ENCODE assay signal across 8 mouse cellular contexts in genomic region chr12:103348506-103348905, GRCm38 (mm10). TPM values are rescaled to one million over a fixed set of nuclear protein-coding genes. Genes with fewer than 3 reads are reported as not detected.
DNase-seq lines count a peak whose midpoint lies in the region; ATAC-seq and TF ChIP-seq lines count a peak whose summit lies in the region.

No protein-coding gene starts in this region.

- intact Hi-C loops in left cerebral cortex, adult 2 months (cut with DNase I), result loop anchor here (1.0 kb wide), 1 partner anchor 23 kb away; no protein-coding TSS in a partner anchor

- no peak for TF ChIP-seq POLR2A in small intestine, adult 2 months (IDR thresholded peaks at IDR 0.05; ENCODE audit: low read depth, low read length)

- no peak overlapping the region for H3K27ac ChIP-seq in forebrain, embryonic 10.5 days
- no peak overlapping the region for H3K27ac ChIP-seq in forebrain, embryonic 12.5 days
- no peak overlapping the region for H3K27ac ChIP-seq in intestine, embryonic 14.5 days (ENCODE audit: low read depth)
- H3K27ac ChIP-seq in left cerebral cortex, adult 2 months, result no peak overlapping the region
- H3K27ac ChIP-seq in midbrain, embryonic 10.5 days (replicated peaks), result no peak overlapping the region
- H3K27ac ChIP-seq in small intestine, adult 2 months (ENCODE audit: insufficient read depth, low read depth, low read length), result no peak overlapping the region

- H3K9ac ChIP-seq in forebrain, embryonic 12.5 days, result no peak overlapping the region
- H3K9ac ChIP-seq in intestine, embryonic 14.5 days (ENCODE audit: low read length), result no peak overlapping the region

- no peaks in the 10 kb centered on the region for H3K36me3 ChIP-seq in forebrain, embryonic 10.5 days (replicated peaks)
- no peaks in the 10 kb centered on the region for H3K36me3 ChIP-seq in forebrain, embryonic 12.5 days (replicated peaks)
- H3K36me3 ChIP-seq in intestine, embryonic 14.5 days (ENCODE audit: control insufficient read depth, insufficient read depth, low read length), result no peaks in the 10 kb centered on the region
- no peaks in the 10 kb centered on the region for H3K36me3 ChIP-seq in midbrain, embryonic 10.5 days
- H3K36me3 ChIP-seq in small intestine, adult 2 months (ENCODE audit: control insufficient read depth, insufficient read depth, low read length), result no peaks in the 10 kb centered on the region

- H3K4me3 ChIP-seq in forebrain, embryonic 10.5 days, result no peak overlapping the region
- no peak overlapping the region for H3K4me3 ChIP-seq in forebrain, embryonic 12.5 days (replicated peaks)
- no peak overlapping the region for H3K4me3 ChIP-seq in intestine, embryonic 14.5 days (ENCODE audit: low read depth, low read length)
- no peak overlapping the region for H3K4me3 ChIP-seq in left cerebral cortex, adult 2 months
- H3K4me3 ChIP-seq in midbrain, embryonic 10.5 days, result no peak overlapping the region
- H3K4me3 ChIP-seq in small intestine, adult 2 months (ENCODE audit: low read depth, low read length), result no peak overlapping the region

- DNase-seq in forebrain, embryonic 10.5 days (ENCODE audit: extremely low spot score, low spot score), result peak; percentile 77
- peak; percentile 68 for DNase-seq in cerebellum, adult 8-10 months
- DNase-seq in frontal cortex, postnatal 14 days (ENCODE audit: low spot score in 2 of 2), result peak; percentile 56 to 79
- DNase-seq in intestine, embryonic 14.5 days (ENCODE audit: low spot score), result peak; percentile 95
- peak; percentile 82 to 88 for DNase-seq in left cerebral cortex, adult 2 months (ENCODE audit: extremely low spot score in 1 of 2, low spot score in 2 of 2)
- peak; percentile 78 for DNase-seq in midbrain, embryonic 10.5 days (ENCODE audit: low spot score)

- peaks cover 4% of the 10 kb centered on the region; the same call in 1 of the 2 replicates for H3K4me1 ChIP-seq in forebrain, embryonic 10.5 days
- peaks cover 3% of the 10 kb centered on the region; the same call in 1 of the 2 replicates for H3K4me1 ChIP-seq in forebrain, embryonic 12.5 days
- H3K4me1 ChIP-seq in intestine, embryonic 14.5 days (replicated peaks; ENCODE audit: control insufficient read depth, insufficient read depth, low read length), result no peaks in the 10 kb centered on the region
- peaks cover 10% of the 10 kb centered on the region for H3K4me1 ChIP-seq in midbrain, embryonic 10.5 days
- H3K4me1 ChIP-seq in small intestine, adult 2 months (ENCODE audit: control insufficient read depth, insufficient read depth, insufficient read length, low read length), result no peaks in the 10 kb centered on the region

- no peak for ATAC-seq in forebrain, embryonic 12.5 days (ENCODE audit: low FRiP score)
- peak; percentile 53 for ATAC-seq in intestine, embryonic 14.5 days (replicated peaks; ENCODE audit: low FRiP score, low TSS enrichment, low read depth)

- no peaks in the 10 kb centered on the region for H3K9me3 ChIP-seq in forebrain, embryonic 10.5 days
- H3K9me3 ChIP-seq in forebrain, embryonic 12.5 days, result no peaks in the 10 kb centered on the region
- H3K9me3 ChIP-seq in intestine, embryonic 14.5 days (ENCODE audit: control insufficient read depth, low read length), result no peaks in the 10 kb centered on the region
- peaks cover 8% of the 10 kb centered on the region; the same call in 1 of the 2 replicates for H3K9me3 ChIP-seq in midbrain, embryonic 10.5 days (replicated peaks)

- no peaks in the 10 kb centered on the region for H3K27me3 ChIP-seq in forebrain, embryonic 10.5 days (ENCODE audit: poor library complexity, severe bottlenecking)
- no peaks in the 10 kb centered on the region for H3K27me3 ChIP-seq in forebrain, embryonic 12.5 days
- no peaks in the 10 kb centered on the region for H3K27me3 ChIP-seq in intestine, embryonic 14.5 days (replicated peaks; ENCODE audit: control insufficient read depth, insufficient read depth, low read length)
- peaks cover 10% of the 10 kb centered on the region; the same call in 1 of the 2 replicates for H3K27me3 ChIP-seq in midbrain, embryonic 10.5 days (ENCODE audit: low read depth, poor library complexity, severe bottlenecking)
- no peaks in the 10 kb centered on the region for H3K27me3 ChIP-seq in small intestine, adult 2 months (ENCODE audit: control insufficient read depth, insufficient read depth, low read length)

- peak; percentile 97 for TF ChIP-seq CTCF in left cerebral cortex, adult 2 months (IDR thresholded peaks at IDR 0.05)
- peak; percentile 89; the same call in 1 of the 2 replicates for TF ChIP-seq CTCF in small intestine, adult 2 months (IDR thresholded peaks at IDR 0.05; ENCODE audit: extremely low read depth, insufficient read length, insufficient replicate concordance, low read depth, low read length)

- H3K4me2 ChIP-seq in forebrain, embryonic 12.5 days, result no peak overlapping the region
- H3K4me2 ChIP-seq in intestine, embryonic 14.5 days (ENCODE audit: low read length), result no peak overlapping the region

- 11% methylated on average over 3 of the region's 3 CpGs for WGBS in forebrain, embryonic 10.5 days
- WGBS in forebrain, embryonic 12.5 days, result 8% methylated on average over 3 of the region's 3 CpGs
- WGBS in intestine, embryonic 14.5 days, result 3% methylated on average over 3 of the region's 3 CpGs
- 10% methylated on average over 3 of the region's 3 CpGs for WGBS in midbrain, embryonic 10.5 days
- 3% methylated on average over 3 of the region's 3 CpGs for WGBS in small intestine, adult 2 months

RNA-seq across cellular contexts. Expression of gene Asb2, which starts 7.3 kb away (rescaled TPM):
- 0.43 and 0.57 TPM in 2 replicates for polyA plus RNA-seq in forebrain, embryonic 10.5 days (2016; fragmentation: Nextera tagmentation; extraction: Ambion mirVana)
- 0.56 and 0.65 TPM in 2 replicates for polyA plus RNA-seq in forebrain, embryonic 12.5 days (2016; fragmentation: Nextera tagmentation; extraction: Ambion mirVana)
- 24.1 and 24.6 TPM in 2 replicates for polyA plus RNA-seq in intestine, embryonic 14.5 days (2014; fragmentation: Nextera tagmentation; extraction: Ambion mirVana)
- 1 to 10 TPM; 3.3 to 3.7 TPM for total RNA-seq in left cerebral cortex, adult 2 months (2021)
- polyA plus RNA-seq in midbrain, embryonic 10.5 days (2016; fragmentation: Nextera tagmentation; extraction: Ambion mirVana), result 0.53 and 0.83 TPM in 2 replicates
- 75.6 and 106 TPM in 2 replicates for polyA plus RNA-seq in small intestine, adult 2 months (2012; rRNA removed)

RNA-seq across cellular contexts. Expression of gene Fam181a, which starts 37.7 kb away (rescaled TPM):
- 24.0 and 27.7 TPM in 2 replicates for polyA plus RNA-seq in forebrain, embryonic 10.5 days (2016; fragmentation: Nextera tagmentation; extraction: Ambion mirVana)
- 14.1 and 17.4 TPM in 2 replicates for polyA plus RNA-seq in forebrain, embryonic 12.5 days (2016; fragmentation: Nextera tagmentation; extraction: Ambion mirVana)
- polyA plus RNA-seq in intestine, embryonic 14.5 days (2014; fragmentation: Nextera tagmentation; extraction: Ambion mirVana), result not detected in 2 replicates
- total RNA-seq in left cerebral cortex, adult 2 months (2021), result 1 to 10 TPM; 1.6 to 2.6 TPM
- polyA plus RNA-seq in midbrain, embryonic 10.5 days (2016; fragmentation: Nextera tagmentation; extraction: Ambion mirVana), result 52.7 and 54.9 TPM in 2 replicates
- polyA plus RNA-seq in small intestine, adult 2 months (2012; rRNA removed), result not detected in 2 replicates

RNA-seq across cellular contexts. Expression of gene Otub2, which starts 40.0 kb away (rescaled TPM):
- polyA plus RNA-seq in forebrain, embryonic 10.5 days (2016; fragmentation: Nextera tagmentation; extraction: Ambion mirVana), result 9.9 and 11.3 TPM in 2 replicates
- polyA plus RNA-seq in forebrain, embryonic 12.5 days (2016; fragmentation: Nextera tagmentation; extraction: Ambion mirVana), result 13.7 and 15.1 TPM in 2 replicates
- polyA plus RNA-seq in intestine, embryonic 14.5 days (2014; fragmentation: Nextera tagmentation; extraction: Ambion mirVana), result 5.6 and 8.1 TPM in 2 replicates
- 10 to 100 TPM; 34.2 to 35.1 TPM for total RNA-seq in left cerebral cortex, adult 2 months (2021)
- polyA plus RNA-seq in midbrain, embryonic 10.5 days (2016; fragmentation: Nextera tagmentation; extraction: Ambion mirVana), result 11.8 and 12.7 TPM in 2 replicates
- polyA plus RNA-seq in small intestine, adult 2 months (2012; rRNA removed), result 0.75 and 0.85 TPM in 2 replicates

RNA-seq across cellular contexts. Expression of gene 9330161L09Rik, which starts 59.1 kb away (rescaled TPM):
- polyA plus RNA-seq in forebrain, embryonic 10.5 days (2016; fragmentation: Nextera tagmentation; extraction: Ambion mirVana), result 0.42 and 0.81 TPM in 2 replicates
- polyA plus RNA-seq in forebrain, embryonic 12.5 days (2016; fragmentation: Nextera tagmentation; extraction: Ambion mirVana), result 0.38 and 0.87 TPM in 2 replicates
- 0.24 and 0.67 TPM in 2 replicates for polyA plus RNA-seq in intestine, embryonic 14.5 days (2014; fragmentation: Nextera tagmentation; extraction: Ambion mirVana)
- total RNA-seq in left cerebral cortex, adult 2 months (2021), result 1 to 10 TPM; 2.6 to 3.7 TPM
- polyA plus RNA-seq in midbrain, embryonic 10.5 days (2016; fragmentation: Nextera tagmentation; extraction: Ambion mirVana), result 0.47 and 0.89 TPM in 2 replicates
- polyA plus RNA-seq in small intestine, adult 2 months (2012; rRNA removed), result 0.39 and 0.42 TPM in 2 replicates

Comparison
In these comparisons a context has a peak if more than half of its experiments do, and no peak if none do; other contexts are left out.
1. RNA of gene Asb2, which starts 7.3 kb away (polyA plus RNA-seq): 75.6 to 106 TPM in small intestine, adult 2 months and 24.1 to 24.6 TPM in intestine, embryonic 14.5 days; 0.43 to 0.57 TPM in forebrain, embryonic 10.5 days, 0.56 to 0.65 TPM in forebrain, embryonic 12.5 days and 0.53 to 0.83 TPM in midbrain, embryonic 10.5 days; every median in the first group is over 10 times any median in the second.
2. RNA of gene Fam181a, which starts 37.7 kb away (polyA plus RNA-seq): 52.7 to 54.9 TPM in midbrain, embryonic 10.5 days, 24.0 to 27.7 TPM in forebrain, embryonic 10.5 days and 14.1 to 17.4 TPM in forebrain, embryonic 12.5 days; not detected in intestine, embryonic 14.5 days and not detected in small intestine, adult 2 months; every median in the first group is over 10 times any median in the second.
3. Peak in every context shown above with its lines, with median percentiles within 50 percentile points of each other: DNase-seq.